Mouse (Mus musculus) heart, adult 8-10 months (tissue): ENCODE data around the gene Selenow. TPM values are rescaled to one million over a fixed set of nuclear protein-coding genes. Genes with fewer than 3 reads are reported as not detected.

Source experiments
- DNase-seq: peaks from one replicate; pipeline ENCODE4 v3.0.0; 2022; ENCODE audit warnings: low spot score
- total RNA-seq, 4 experiments: library from RNA; stranded (reverse); gene quantifications; 2 replicates each; pipeline ENCODE4 v1.2.4; 2022

The Selenow gene
- total RNA-seq, 4 experiments from 2014 or later = 183 to 219 (median 204) TPM

GRCm38 (mm10) chr7:15906602-15907001 lies 15.6 kb downstream of the Selenow start:
- DNase-seq = no peak

GRCm38 (mm10) chr7:15905861-15906260 lies 16.3 kb downstream of the Selenow start:
- no peak for DNase-seq

GRCm38 (mm10) chr7:15901366-15902048 lies 20.7 kb downstream of the Selenow start:
- DNase-seq = no peak

- DNase-seq = no peak
These were observed 28.0 kb downstream of the Selenow start for GRCm38 (mm10) chr7:15894251-15894650.

GRCm38 (mm10) chr7:15884127-15884526 lies 38.1 kb downstream of the Selenow start:
- DNase-seq = no peak

- DNase-seq = no peak
These were observed 39.9 kb downstream of the Selenow start, which contains the start of gene Crxos for GRCm38 (mm10) chr7:15882317-15882716. Gene Crxos (plus strand): TSS chr7:15882617.

- no peak for DNase-seq
These were observed 40.4 kb downstream of the Selenow start for GRCm38 (mm10) chr7:15881831-15882230.

- no peak for DNase-seq
These were observed 40.8 kb downstream of the Selenow start for GRCm38 (mm10) chr7:15881388-15881787.

- DNase-seq = no peak
These were observed 42.4 kb downstream of the Selenow start, which contains the start of gene Crx for GRCm38 (mm10) chr7:15879756-15880155. Gene Crx (minus strand): TSS chr7:15879968.

Other genes with a start within 250 kb of the Selenow start
- gene Obox5, start 172.3 kb downstream of the Selenow start, total RNA-seq = not detected
- not detected for gene Obox6, start 82.7 kb downstream of the Selenow start, total RNA-seq
- not detected for gene Crx, start 42.4 kb downstream of the Selenow start, total RNA-seq
- not detected for gene Crxos, start 39.8 kb downstream of the Selenow start, total RNA-seq
- gene Nop53, start 23.7 kb upstream of the Selenow start, total RNA-seq = 100 to 1,000 TPM; 121 to 147 (median 136) TPM
- 10 to 100 TPM; 54.4 to 95.0 (median 82.9) TPM for gene Ehd2, start 45.2 kb upstream of the Selenow start, total RNA-seq
- 1 to 10 TPM; 5.7 to 8.6 (median 7.7) TPM for gene Bicra, start 125.5 kb upstream of the Selenow start, total RNA-seq
- not detected for gene Zfp541, start 139.4 kb upstream of the Selenow start, total RNA-seq
- 100 to 1,000 TPM in 1 of 4 experiments, 10 to 100 TPM in 3; 76.5 to 101 (median 84.9) TPM for gene Napa, start 176.1 kb upstream of the Selenow start, total RNA-seq
- gene Kptn, start 197.5 kb upstream of the Selenow start, total RNA-seq = 10 to 100 TPM; 20.1 to 25.7 (median 23.5) TPM
- under 1 TPM; 0.66 to 0.84 (median 0.70) TPM for gene Slc8a2, start 207.4 kb upstream of the Selenow start, total RNA-seq